Mouse (Mus musculus): ENCODE data around the gene Fars2.
A peak's percentile ranks its signal among the peaks of the same experiment; 100 is the strongest.

Gene Fars2

GRCm38 (mm10) chr13:36119684-36120083, 2.5 kb downstream of the Fars2 start:
- Histone ChIP-seq H3K27me3 (ENCODE audit: control insufficient read depth, insufficient read depth, low read length, poor library complexity, severe bottlenecking) (no peaks in the 10 kb centered on the region), H3K36me3 (ENCODE audit: control insufficient read depth, insufficient read depth, low read length, poor library complexity, severe bottlenecking) (no peaks in the 10 kb centered on the region)
- DNase-seq (ENCODE audit: low read depth, low spot score) = no peak

DNA sequence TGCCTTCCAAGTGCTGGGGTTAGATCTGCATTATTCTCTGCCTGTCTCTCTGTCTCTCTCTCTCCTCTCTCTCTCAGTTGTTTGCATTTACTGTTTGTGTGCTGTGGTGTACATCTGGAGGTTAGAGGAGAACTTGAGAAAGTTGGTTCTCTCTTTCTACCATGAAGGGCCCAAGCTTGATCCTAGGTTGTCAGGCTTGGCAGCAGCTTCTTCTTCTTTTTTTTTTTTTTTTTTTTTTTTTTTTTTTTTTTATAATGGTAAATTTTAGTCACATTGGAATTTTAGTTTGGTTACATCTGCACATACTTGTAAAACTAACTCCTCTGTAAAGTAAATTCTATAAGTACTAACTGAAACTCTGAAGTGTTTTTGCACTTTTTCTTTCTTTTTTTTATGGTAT, 3.4 kb downstream of the Fars2 start:
- H3K36me3 ChIP-seq (ENCODE audit: control insufficient read depth, insufficient read depth, low read length, poor library complexity, severe bottlenecking) = no peaks in the 10 kb centered on the region
- DNase-seq (ENCODE audit: low read depth, low spot score) = no peak
- H3K27me3 ChIP-seq (ENCODE audit: control insufficient read depth, insufficient read depth, low read length, poor library complexity, severe bottlenecking) = no peaks in the 10 kb centered on the region

DNA sequence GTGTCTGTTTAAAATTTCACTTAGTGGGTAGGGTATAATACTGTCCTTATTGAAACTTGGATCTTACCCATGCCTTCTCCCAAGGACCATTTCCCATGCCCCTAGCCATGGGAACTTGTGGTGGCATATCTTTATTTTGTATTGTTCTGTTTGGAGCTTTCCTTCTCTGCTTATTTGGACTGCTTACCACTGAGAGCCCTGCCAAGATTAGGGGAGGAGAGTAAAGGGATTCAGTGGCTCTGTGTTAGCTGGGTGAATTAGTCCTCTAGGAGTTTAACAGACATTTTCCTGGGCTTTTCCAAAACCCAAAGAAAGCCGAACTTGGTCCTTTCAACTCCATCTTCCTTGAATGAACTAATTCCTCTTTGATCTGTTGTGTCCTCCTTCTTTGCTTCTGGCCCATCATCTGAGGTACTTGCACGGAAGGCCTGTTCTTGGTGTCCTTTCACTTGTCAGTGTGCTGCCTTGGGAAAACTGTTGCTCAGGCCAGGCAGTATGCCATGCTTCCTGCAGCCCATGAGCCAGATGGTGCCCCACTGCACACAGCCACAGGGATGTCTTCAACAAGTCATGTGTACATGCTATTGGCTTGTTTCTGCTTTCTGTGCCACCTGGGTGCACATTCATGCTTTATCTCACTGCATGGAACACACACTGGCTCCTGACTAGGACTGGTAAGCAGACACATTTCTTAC, 12.3 kb downstream of the Fars2 start:
- no peaks in the 10 kb centered on the region for H3K36me3 ChIP-seq (ENCODE audit: control insufficient read depth, insufficient read depth, low read length, poor library complexity, severe bottlenecking)
- DNase-seq (ENCODE audit: low read depth, low spot score) = no peak
- H3K27me3 ChIP-seq (ENCODE audit: control insufficient read depth, insufficient read depth, low read length, poor library complexity, severe bottlenecking) = no peaks in the 10 kb centered on the region

- Histone ChIP-seq H3K27me3 (ENCODE audit: control insufficient read depth, insufficient read depth, low read length, poor library complexity, severe bottlenecking) (no peaks in the 10 kb centered on the region), H3K36me3 (ENCODE audit: control insufficient read depth, insufficient read depth, low read length, poor library complexity, severe bottlenecking) (no peaks in the 10 kb centered on the region)
- DNase-seq (ENCODE audit: low read depth, low spot score) = no peak
Observed at GRCm38 (mm10) chr13:36131401-36131800, 14.2 kb downstream of the Fars2 start.

DNA sequence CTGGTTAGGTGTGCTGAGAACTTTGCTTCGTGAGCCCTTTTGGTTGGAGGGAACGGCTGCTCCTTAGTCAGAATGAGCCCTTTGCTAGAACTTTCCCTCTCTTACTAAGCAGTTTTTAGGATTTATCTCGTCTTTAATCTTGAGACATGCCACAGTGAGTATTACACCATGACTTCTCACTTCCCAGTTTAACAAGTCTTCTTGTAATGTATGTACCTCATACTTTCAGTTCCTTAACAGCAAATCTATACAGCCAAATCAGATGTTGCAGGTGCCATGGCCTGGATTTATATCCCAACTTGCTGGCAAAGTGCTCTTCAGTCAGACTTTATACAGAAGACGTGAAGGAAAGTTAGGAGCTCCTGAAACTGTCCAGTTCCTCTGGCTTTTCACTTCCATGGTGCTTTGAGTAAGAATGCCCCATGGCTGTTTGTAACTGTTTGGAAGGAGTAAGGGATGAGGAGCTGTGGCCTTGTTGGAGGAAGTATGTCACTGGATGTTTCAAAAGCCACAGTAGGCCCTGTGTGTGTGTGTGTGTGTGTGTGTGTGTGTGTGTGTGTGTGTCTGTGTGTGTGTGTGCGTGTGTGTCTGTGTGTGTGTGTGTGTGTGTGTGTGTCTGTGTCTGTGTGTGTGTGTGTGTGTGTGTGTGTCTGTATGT, 14.9 kb downstream of the Fars2 start:
- Histone ChIP-seq H3K36me3 (ENCODE audit: control insufficient read depth, insufficient read depth, low read length, poor library complexity, severe bottlenecking) (no peaks in the 10 kb centered on the region), H3K27me3 (ENCODE audit: control insufficient read depth, insufficient read depth, low read length, poor library complexity, severe bottlenecking) (no peaks in the 10 kb centered on the region)
- DNase-seq (ENCODE audit: low read depth, low spot score) = peak; percentile 65

DNA sequence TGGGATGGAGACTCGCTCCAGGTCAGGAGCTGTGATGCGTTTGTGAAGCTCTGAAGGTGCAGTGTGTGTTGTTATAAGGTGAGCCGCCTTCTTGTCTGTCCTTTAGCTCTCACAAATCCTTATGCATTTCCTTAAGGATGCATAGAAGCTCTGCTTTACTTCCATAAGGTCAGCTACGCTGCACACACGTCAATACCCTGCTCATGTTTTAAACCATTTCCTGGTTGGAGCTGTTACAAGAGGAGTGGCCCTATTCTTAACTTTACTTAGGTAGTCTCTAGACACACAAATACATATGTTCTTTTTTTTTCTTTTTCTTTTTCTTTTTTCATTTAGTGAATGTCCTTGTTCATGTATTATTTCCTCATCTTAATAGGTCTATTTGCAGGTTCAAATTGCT, 22.5 kb downstream of the Fars2 start:
- DNase-seq (ENCODE audit: low read depth, low spot score) = no peak
- H3K27me3 ChIP-seq (ENCODE audit: control insufficient read depth, insufficient read depth, low read length, poor library complexity, severe bottlenecking) = no peaks in the 10 kb centered on the region
- no peaks in the 10 kb centered on the region for H3K36me3 ChIP-seq (ENCODE audit: control insufficient read depth, insufficient read depth, low read length, poor library complexity, severe bottlenecking)

DNA sequence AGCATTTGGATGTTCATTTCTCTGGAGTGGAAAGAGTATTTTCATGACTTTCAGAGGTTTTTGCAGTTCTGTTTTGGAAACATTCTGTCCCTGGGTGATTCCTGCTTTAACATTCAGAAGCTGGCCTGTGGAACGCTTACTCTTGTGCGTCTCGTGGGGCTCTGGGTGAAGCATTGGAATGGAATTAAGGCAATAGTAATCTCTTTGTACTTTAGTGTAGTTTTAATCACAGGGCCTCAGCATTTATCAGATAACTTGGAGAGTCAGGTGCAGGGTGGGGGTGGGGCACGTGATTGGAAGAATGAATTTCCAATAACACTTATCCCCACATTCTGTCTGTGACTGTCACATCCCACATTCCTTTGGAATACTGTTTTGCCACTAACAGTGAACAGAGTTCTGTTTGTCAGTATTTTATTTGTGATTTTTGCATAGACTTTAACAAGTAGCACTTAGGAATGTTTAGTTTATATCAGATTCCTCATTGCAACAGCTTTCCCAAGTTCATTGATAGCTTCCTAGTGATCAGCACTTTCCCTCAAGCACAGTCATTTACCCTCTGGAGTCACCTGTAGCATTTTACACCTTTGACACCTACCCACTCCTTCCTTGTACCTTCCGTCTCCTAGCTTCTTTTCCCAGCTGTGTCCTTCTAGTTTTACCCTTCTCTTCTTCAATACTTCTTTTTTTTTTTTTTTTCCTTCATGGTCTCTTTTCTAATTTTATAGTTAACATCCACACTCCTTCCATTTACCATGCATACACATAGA, 23.2 kb downstream of the Fars2 start:
- no peaks in the 10 kb centered on the region for H3K27me3 ChIP-seq (ENCODE audit: control insufficient read depth, insufficient read depth, low read length, poor library complexity, severe bottlenecking)
- H3K36me3 ChIP-seq (ENCODE audit: control insufficient read depth, insufficient read depth, low read length, poor library complexity, severe bottlenecking) = no peaks in the 10 kb centered on the region
- DNase-seq (ENCODE audit: low read depth, low spot score) = no peak

- Histone ChIP-seq H3K36me3 (ENCODE audit: control insufficient read depth, insufficient read depth, low read length, poor library complexity, severe bottlenecking) (no peaks in the 10 kb centered on the region), H3K27me3 (ENCODE audit: control insufficient read depth, insufficient read depth, low read length, poor library complexity, severe bottlenecking) (no peaks in the 10 kb centered on the region)
- peak; percentile 18 for DNase-seq (ENCODE audit: low read depth, low spot score)
Observed at GRCm38 (mm10) chr13:36145601-36146000, 28.4 kb downstream of the Fars2 start.

GRCm38 (mm10) chr13:36149175-36149939, 32.1 kb downstream of the Fars2 start:
- peak; percentile 23 for DNase-seq (ENCODE audit: low read depth, low spot score)
- no peaks in the 10 kb centered on the region for H3K27me3 ChIP-seq (ENCODE audit: control insufficient read depth, insufficient read depth, low read length, poor library complexity, severe bottlenecking)
- no peaks in the 10 kb centered on the region for H3K36me3 ChIP-seq (ENCODE audit: control insufficient read depth, insufficient read depth, low read length, poor library complexity, severe bottlenecking)

DNA sequence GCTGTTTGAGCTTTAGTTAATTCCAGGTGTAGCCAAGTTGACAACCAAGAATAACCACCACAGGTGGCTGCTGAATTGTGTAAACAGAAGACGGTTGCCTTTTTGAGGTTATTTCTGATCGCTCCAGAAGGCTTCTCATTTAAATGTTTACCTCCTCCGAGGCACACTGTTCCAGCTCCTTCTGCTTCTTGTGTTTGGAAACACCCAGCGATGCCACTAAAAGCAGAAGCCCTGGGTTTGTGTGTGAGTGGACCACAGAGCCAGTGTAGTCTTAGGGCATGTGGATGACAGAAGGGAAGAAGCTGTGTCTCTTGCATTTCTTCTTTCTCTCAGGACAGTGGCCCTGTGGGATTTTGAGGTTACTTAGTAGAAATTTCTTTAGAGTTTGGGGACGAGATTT, 33.1 kb downstream of the Fars2 start:
- peak; percentile 19 for DNase-seq (ENCODE audit: low read depth, low spot score)
- H3K36me3 ChIP-seq (ENCODE audit: control insufficient read depth, insufficient read depth, low read length, poor library complexity, severe bottlenecking) = no peaks in the 10 kb centered on the region

GRCm38 (mm10) chr13:36152728-36153498, 35.7 kb downstream of the Fars2 start:
- Histone ChIP-seq H3K36me3 (ENCODE audit: control insufficient read depth, insufficient read depth, low read length, poor library complexity, severe bottlenecking) (no peaks in the 10 kb centered on the region), H3K27me3 (ENCODE audit: control insufficient read depth, insufficient read depth, low read length, poor library complexity, severe bottlenecking) (no peaks in the 10 kb centered on the region)
- DNase-seq (ENCODE audit: low read depth, low spot score) = no peak

More for the DNA sequence above, 33.1 kb downstream of the Fars2 start:
- H3K27me3 ChIP-seq (ENCODE audit: control insufficient read depth, insufficient read depth, low read length, poor library complexity, severe bottlenecking) = no peaks in the 10 kb centered on the region

- no peak for DNase-seq (ENCODE audit: low read depth, low spot score)
- H3K36me3 ChIP-seq (ENCODE audit: control insufficient read depth, insufficient read depth, low read length, poor library complexity, severe bottlenecking) = 0 out of 2 replicates have a peak, but pooled peaks cover under 1% of the 10 kb centered on the region
- no peaks in the 10 kb centered on the region for H3K27me3 ChIP-seq (ENCODE audit: control insufficient read depth, insufficient read depth, low read length, poor library complexity, severe bottlenecking)
Observed at GRCm38 (mm10) chr13:36156340-36156931, 39.2 kb downstream of the Fars2 start.

GRCm38 (mm10) chr13:36163411-36163810, 46.2 kb downstream of the Fars2 start:
- no peak for DNase-seq (ENCODE audit: low read depth, low spot score)
- H3K36me3 ChIP-seq (ENCODE audit: control insufficient read depth, insufficient read depth, low read length, poor library complexity, severe bottlenecking) = 0 out of 2 replicates have a peak, but pooled peaks cover 2% of the 10 kb centered on the region
- no peaks in the 10 kb centered on the region for H3K27me3 ChIP-seq (ENCODE audit: control insufficient read depth, insufficient read depth, low read length, poor library complexity, severe bottlenecking)

DNA sequence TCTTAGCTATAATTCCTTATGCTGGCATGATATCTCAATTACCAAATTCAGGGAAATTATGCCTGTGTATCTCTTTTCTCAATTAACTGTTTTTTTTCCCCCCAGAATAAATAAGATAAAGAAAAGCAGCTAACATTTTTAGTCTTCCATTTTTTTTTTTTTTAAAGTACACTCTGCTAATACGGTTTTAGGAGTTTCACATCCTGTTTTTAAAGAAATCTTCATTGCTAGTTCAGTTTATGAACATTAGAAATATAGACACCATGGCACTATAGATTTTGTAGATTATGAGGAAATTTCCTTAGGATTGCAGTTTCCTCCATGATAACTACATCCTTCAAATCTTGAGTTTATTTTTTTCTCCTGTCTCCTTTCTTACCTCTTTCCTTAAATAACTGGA, 46.7 kb downstream of the Fars2 start:
- no peaks in the 10 kb centered on the region for H3K27me3 ChIP-seq (ENCODE audit: control insufficient read depth, insufficient read depth, low read length, poor library complexity, severe bottlenecking)
- peak; percentile 11 for DNase-seq (ENCODE audit: low read depth, low spot score)
- 0 out of 2 replicates have a peak, but pooled peaks cover 2% of the 10 kb centered on the region for H3K36me3 ChIP-seq (ENCODE audit: control insufficient read depth, insufficient read depth, low read length, poor library complexity, severe bottlenecking)
